Mouse (Mus musculus): Measurements from ENCODE around the gene Ggact. TPM values are rescaled to one million over a fixed set of nuclear protein-coding genes. Genes with fewer than 3 reads are reported as not detected.

Ggact gene
- polyA plus RNA-seq, 1 experiment from 2014 or later, result 10.8 TPM

GRCm38 (mm10) chr14:122793368-122793767 is 120.2 kb downstream of the Ggact start:
- Histone ChIP-seq H3K4me2 (no peak overlapping the region), H3K4me3 (no peak overlapping the region), H3K36me3 (no peaks in the 10 kb centered on the region), H3K9me3 (no peaks in the 10 kb centered on the region), H3K9ac (no peak overlapping the region), H3K27me3 (no peaks in the 10 kb centered on the region), H3K4me1 (replicated peaks) (0 out of 2 replicates have a peak, but pooled peaks cover 3% of the 10 kb centered on the region), H3K27ac (replicated peaks) (no peak overlapping the region)
- WGBS, result 88% methylated on average over 4 of the region's 4 CpGs
- no peak for ATAC-seq (ENCODE audit: low FRiP score, low read depth)

- no peak overlapping the region for H3K27ac ChIP-seq (replicated peaks)
- ATAC-seq (ENCODE audit: low FRiP score, low read depth), result no peak
- H3K36me3 ChIP-seq, result no peaks in the 10 kb centered on the region
- no peak overlapping the region for H3K4me3 ChIP-seq
- no peaks in the 10 kb centered on the region for H3K4me1 ChIP-seq (replicated peaks)
- H3K4me2 ChIP-seq, result no peak overlapping the region
- no peaks in the 10 kb centered on the region for H3K9me3 ChIP-seq
- 77% methylated on average over 7 of the region's 7 CpGs for WGBS
- H3K9ac ChIP-seq, result no peak overlapping the region
- no peaks in the 10 kb centered on the region for H3K27me3 ChIP-seq
Observed at GRCm38 (mm10) chr14:122790111-122790510, 123.4 kb downstream of the Ggact start.

DNA sequence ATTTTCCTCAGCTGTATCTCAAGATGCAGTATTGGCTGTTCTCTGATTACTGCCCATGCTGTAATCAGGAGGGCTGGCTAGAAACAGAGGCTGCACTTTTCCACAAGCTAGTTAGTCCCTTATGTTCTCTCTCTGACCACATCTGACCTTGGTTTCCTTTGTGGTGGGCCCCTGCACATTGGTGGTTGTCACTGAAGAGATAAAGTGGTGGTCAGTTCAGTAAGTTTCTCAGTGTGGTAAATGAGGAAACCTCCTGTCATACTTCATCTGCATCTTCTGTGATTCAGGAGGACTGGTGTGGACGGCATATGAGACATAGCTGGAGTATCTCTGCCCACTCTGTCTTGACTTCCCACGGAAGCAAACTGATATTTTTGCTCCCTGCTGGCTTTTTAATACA is 125.4 kb downstream of the Ggact start:
- no peak overlapping the region for H3K9ac ChIP-seq
- 80% methylated on average over 2 of the region's 2 CpGs for WGBS
- H3K36me3 ChIP-seq, result no peaks in the 10 kb centered on the region
- H3K4me3 ChIP-seq, result no peak overlapping the region
- no peaks in the 10 kb centered on the region for H3K27me3 ChIP-seq
- ATAC-seq (ENCODE audit: low FRiP score, low read depth), result no peak
- no peaks in the 10 kb centered on the region for H3K9me3 ChIP-seq
- H3K4me1 ChIP-seq (replicated peaks), result no peaks in the 10 kb centered on the region
- no peak overlapping the region for H3K27ac ChIP-seq (replicated peaks)
- H3K4me2 ChIP-seq, result no peak overlapping the region

GRCm38 (mm10) chr14:122784701-122785100 is 128.9 kb downstream of the Ggact start:
- 79% methylated on average over 4 of the region's 4 CpGs for WGBS
- H3K4me2 ChIP-seq, result no peak overlapping the region
- no peaks in the 10 kb centered on the region for H3K9me3 ChIP-seq
- H3K4me1 ChIP-seq (replicated peaks), result no peaks in the 10 kb centered on the region
- no peak overlapping the region for H3K9ac ChIP-seq
- no peak overlapping the region for H3K27ac ChIP-seq (replicated peaks)
- no peak overlapping the region for H3K4me3 ChIP-seq
- ATAC-seq (ENCODE audit: low FRiP score, low read depth), result no peak
- no peaks in the 10 kb centered on the region for H3K27me3 ChIP-seq
- H3K36me3 ChIP-seq, result no peaks in the 10 kb centered on the region

DNA sequence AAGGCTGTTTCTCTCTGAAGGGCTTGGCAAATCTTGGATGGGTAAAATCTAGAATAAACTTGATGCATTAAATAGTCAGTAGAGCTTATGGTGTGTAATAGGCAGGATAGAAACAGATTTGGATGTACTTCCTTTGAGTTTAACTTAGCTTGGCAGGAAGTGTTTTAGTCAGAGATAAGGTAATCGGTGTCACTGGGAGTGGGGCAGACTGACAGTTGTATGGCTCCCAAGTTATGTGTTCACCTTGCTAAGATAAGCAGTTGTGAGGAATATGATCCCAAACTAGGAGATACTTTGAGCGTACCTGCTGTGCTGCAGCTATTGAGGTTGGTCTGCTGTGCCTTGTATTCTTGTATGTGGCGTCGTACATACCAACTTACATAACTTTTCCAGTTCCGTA is 147.1 kb downstream of the Ggact start:
- H3K9ac ChIP-seq, result no peak overlapping the region
- no peak for ATAC-seq (ENCODE audit: low FRiP score, low read depth)
- H3K9me3 ChIP-seq, result no peaks in the 10 kb centered on the region
- no peaks in the 10 kb centered on the region for H3K27me3 ChIP-seq
- no peak overlapping the region for H3K4me2 ChIP-seq
- 94% methylated on average over 5 of the region's 5 CpGs for WGBS
- no peak overlapping the region for H3K4me3 ChIP-seq
- H3K27ac ChIP-seq (replicated peaks), result no peak overlapping the region
- no peaks in the 10 kb centered on the region for H3K36me3 ChIP-seq
- no peaks in the 10 kb centered on the region; the same call in 1 of the 2 replicates for H3K4me1 ChIP-seq (replicated peaks)

Other genes starting within 250 kb of the Ggact start
- 47.5 and 50.6 TPM in 2 replicates for gene Tmtc4, start 70.3 kb upstream of the Ggact start, polyA plus RNA-seq (2015; fragmentation: Nextera tagmentation; extraction: Ambion mirVana)